Mouse (Mus musculus) heart, postnatal 0 days (tissue): Measurements from ENCODE around the gene Ramac. TPM values are rescaled to one million over a fixed set of nuclear protein-coding genes. Genes with fewer than 3 reads are reported as not detected.

Source experiments
- ATAC-seq: fragments of 200-750 bp; cut with Nextera tagmentation; 2 replicates; pipeline ENCODE4 v1.8.0; 2017; ENCODE audit warnings: low read depth, moderate number of reproducible peaks, moderate library complexity; ENCODE audit not compliant: insufficient read depth
- DNase-seq: peaks from one replicate; pipeline ENCODE4 v3.0.0-alpha.2; 2016; ENCODE audit warnings: low spot score
- H3K27ac ChIP-seq: fragments of 300-500 bp; sonication (generic); 2 replicates; pipeline ENCODE4 v1.5.1; 2014; ENCODE audit warnings: low read depth, mild to moderate bottlenecking
- H3K27me3 ChIP-seq: fragments of 300-500 bp; sonication (generic); 2 replicates; pipeline ENCODE4 v1.6.1; 2014; ENCODE audit warnings: low read length, mixed read lengths; ENCODE audit not compliant: control insufficient read depth, insufficient read depth
- H3K36me3 ChIP-seq: fragments of 300-500 bp; sonication (generic); replicated peaks from 2 replicates; pipeline ENCODE4 v1.6.1; 2014; ENCODE audit warnings: low read length, mixed read lengths; ENCODE audit not compliant: control insufficient read depth, insufficient read depth
- H3K4me1 ChIP-seq: fragments of 300-500 bp; sonication (generic); 2 replicates; pipeline ENCODE4 v1.6.1; 2014; ENCODE audit warnings: antibody characterized with exemption; ENCODE audit not compliant: control insufficient read depth, insufficient read depth
- H3K4me2 ChIP-seq: fragments of 300-500 bp; sonication (generic); 2 replicates; pipeline ENCODE4 v1.6.1; 2014; ENCODE audit warnings: low read depth, mild to moderate bottlenecking, low read length, moderate library complexity
- H3K4me3 ChIP-seq: fragments of 300-500 bp; sonication (generic); 2 replicates; pipeline ENCODE4 v1.5.1; 2014; ENCODE audit warnings: low read depth, low read length
- H3K9ac ChIP-seq: fragments of 300-500 bp; sonication (generic); replicated peaks from 2 replicates; pipeline ENCODE4 v1.6.1; 2014; ENCODE audit warnings: low read depth, low read length, mixed read lengths
- H3K9me3 ChIP-seq: fragments of 300-500 bp; sonication (generic); replicated peaks from 2 replicates; pipeline ENCODE4 v1.6.1; 2016; ENCODE audit warnings: low read length; ENCODE audit not compliant: control insufficient read depth
- CTCF ChIP-seq: IDR thresholded peaks from 2 replicates; pipeline ENCODE4 v1.5.1; 2016; ENCODE audit warnings: antibody characterized with exemption, control low read depth, low read depth
- EP300 ChIP-seq: IDR thresholded peaks from 2 replicates; pipeline ENCODE4 v1.6.1; 2016; ENCODE audit warnings: antibody characterized with exemption, low read depth
- WGBS: fragments of 180-500 bp; shearing (Covaris S2); extraction: QIAGEN DNeasy Blood & Tissue Kit; methylation state at CpG from one replicate; pipeline ENCODE4 v1.1.7; 2014; 5-methylcytosine and 5-hydroxymethylcytosine counted together
- polyA plus RNA-seq: library from polyadenylated mRNA; unstranded; fragments of >200 nt; fragmentation: Nextera tagmentation; extraction: Ambion mirVana; gene quantifications from 2 replicates; pipeline ENCODE4 v1.2.1, GENCODE M21; 2015
- total RNA-seq: library from RNA; depleted of rRNA; stranded (reverse); fragments of >200 nt; gene quantifications from 2 replicates; pipeline ENCODE4 v1.2.3, GENCODE M21; 2014; ENCODE audit warnings: low replicate concordance

Ramac gene
- total and polyA plus RNA-seq, 2 experiments from 2014 or later: 58.0 to 88.2 TPM

DNA sequence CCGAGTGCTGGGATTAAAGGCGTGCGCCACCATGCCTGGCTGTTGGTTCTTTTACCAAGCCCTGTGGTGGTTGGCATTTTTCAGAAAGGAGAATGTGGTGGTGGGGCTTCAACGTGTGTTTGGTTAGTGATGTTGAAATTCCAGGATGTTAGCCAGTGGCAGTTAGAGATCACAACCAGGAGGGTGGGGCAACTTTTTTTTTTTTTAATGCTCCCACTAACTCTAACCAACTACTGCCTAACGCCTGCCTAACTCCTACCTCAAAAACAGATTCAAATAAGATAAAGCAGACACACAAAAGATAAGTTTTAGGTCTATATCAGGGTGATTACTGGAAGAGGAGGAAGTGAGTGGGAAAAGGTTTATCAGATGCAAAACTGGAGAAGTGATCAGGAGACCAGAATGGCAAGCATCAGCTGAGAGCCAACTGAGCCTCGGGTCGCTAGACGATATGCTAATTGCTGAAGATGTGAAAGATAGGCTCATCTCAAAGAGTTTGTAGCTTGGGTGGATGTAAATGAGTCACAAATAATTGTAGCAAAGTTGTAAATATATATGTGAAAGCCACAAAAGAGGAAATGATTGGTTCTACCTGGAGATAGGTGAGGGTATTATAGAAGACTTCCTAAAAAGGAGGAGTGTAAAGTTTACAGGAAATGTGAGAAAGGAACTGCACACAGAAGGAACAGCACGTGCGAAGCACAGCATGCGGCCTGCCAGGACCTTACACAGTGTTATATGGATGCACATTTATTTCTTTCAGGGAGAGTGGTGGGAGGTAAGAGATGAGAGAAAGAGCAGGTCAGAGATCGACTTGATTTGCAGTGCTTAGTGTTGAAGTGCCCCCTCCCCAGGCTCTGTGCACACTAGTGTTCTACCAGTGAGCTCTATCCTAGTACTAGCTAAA lies 30.3 kb upstream of the Ramac start:
- DNase-seq (no peak), ATAC-seq (no peak)
- H3K4me2 ChIP-seq: no peak overlapping the region
- no peaks in the 10 kb centered on the region for H3K27me3 ChIP-seq
- H3K9me3 ChIP-seq: no peaks in the 10 kb centered on the region
- H3K27ac ChIP-seq: no peak overlapping the region
- H3K4me1 ChIP-seq: no peaks in the 10 kb centered on the region
- WGBS: 75% methylated on average over 12 of the region's 12 CpGs
- H3K4me3 ChIP-seq: no peak overlapping the region
- H3K9ac ChIP-seq: no peak overlapping the region
- H3K36me3 ChIP-seq: no peaks in the 10 kb centered on the region
- TF ChIP-seq CTCF: no peak
- no peak for TF ChIP-seq EP300

GRCm38 (mm10) chr7:81735300-81736048 lies 27.3 kb upstream of the Ramac start:
- H3K36me3 ChIP-seq: no peaks in the 10 kb centered on the region
- H3K4me3 ChIP-seq: no peak overlapping the region
- no peak overlapping the region for H3K27ac ChIP-seq
- ATAC-seq (no peak), DNase-seq (no peak)
- H3K4me1 ChIP-seq: no peaks in the 10 kb centered on the region
- H3K4me2 ChIP-seq: no peak overlapping the region
- 62% methylated on average over 9 of the region's 9 CpGs for WGBS
- H3K27me3 ChIP-seq: no peaks in the 10 kb centered on the region
- TF ChIP-seq EP300 (no peak), CTCF (no peak)
- H3K9me3 ChIP-seq: no peaks in the 10 kb centered on the region
- no peak overlapping the region for H3K9ac ChIP-seq

- Histone ChIP-seq H3K9ac (no peak overlapping the region), H3K27ac (no peak overlapping the region), H3K36me3 (no peaks in the 10 kb centered on the region), H3K4me1 (no peaks in the 10 kb centered on the region), H3K4me2 (no peak overlapping the region), H3K27me3 (no peaks in the 10 kb centered on the region), H3K4me3 (no peak overlapping the region), H3K9me3 (no peaks in the 10 kb centered on the region)
- ATAC-seq: no peak
- 57% methylated on average over 8 of the region's 8 CpGs for WGBS
- no peak for DNase-seq
- TF ChIP-seq EP300 (no peak), CTCF (no peak)
Observed at GRCm38 (mm10) chr7:81738720-81739385, 23.9 kb upstream of the Ramac start.

GRCm38 (mm10) chr7:81740010-81740409 lies 22.7 kb upstream of the Ramac start:
- 80% methylated on average over 7 of the region's 7 CpGs for WGBS
- no peak for DNase-seq

GRCm38 (mm10) chr7:81744145-81744544 lies 18.6 kb upstream of the Ramac start:
- TF ChIP-seq CTCF: peak; percentile 77
- TF ChIP-seq EP300: no peak
- H3K36me3 ChIP-seq: no peaks in the 10 kb centered on the region
- DNase-seq: peak; percentile 73
- peak; percentile 78 for ATAC-seq
- no peak overlapping the region for H3K9ac ChIP-seq
- 43% methylated on average over 4 of the region's 4 CpGs for WGBS
- no peak overlapping the region for H3K4me2 ChIP-seq
- H3K4me1 ChIP-seq: no peaks in the 10 kb centered on the region
- H3K27me3 ChIP-seq: no peaks in the 10 kb centered on the region
- H3K9me3 ChIP-seq: no peaks in the 10 kb centered on the region
- H3K27ac ChIP-seq: no peak overlapping the region
- no peak overlapping the region for H3K4me3 ChIP-seq

More at GRCm38 (mm10) chr7:81740010-81740409, 22.7 kb upstream of the Ramac start:
- no peaks in the 10 kb centered on the region for H3K4me1 ChIP-seq
- no peak overlapping the region for H3K9ac ChIP-seq
- no peak overlapping the region for H3K4me3 ChIP-seq
- ATAC-seq: no peak
- no peaks in the 10 kb centered on the region for H3K36me3 ChIP-seq
- H3K27ac ChIP-seq: no peak overlapping the region
- TF ChIP-seq CTCF (no peak), EP300 (no peak)
- H3K4me2 ChIP-seq: no peak overlapping the region
- H3K27me3 ChIP-seq: no peaks in the 10 kb centered on the region
- H3K9me3 ChIP-seq: no peaks in the 10 kb centered on the region
